Mouse (Mus musculus) cortical plate, adult 2 months (tissue): Measurements from ENCODE around the gene Tm4sf20.

Experiments
- CTCF ChIP-seq: fragments of 200-500 bp; IDR thresholded peaks from 2 replicates; pipeline ENCODE4 v1.5.1; 2011; ENCODE audit warnings: mild to moderate bottlenecking, control low read depth, low read length; ENCODE audit not compliant: insufficient read depth; ENCODE audit errors: extremely low read depth
- POLR2A ChIP-seq: fragments of 200-500 bp; IDR thresholded peaks from 2 replicates; pipeline ENCODE4 v1.6.1; 2011; ENCODE audit warnings: mild to moderate bottlenecking, low read length, control low read depth; ENCODE audit not compliant: insufficient read depth; ENCODE audit errors: extremely low read depth

DNA sequence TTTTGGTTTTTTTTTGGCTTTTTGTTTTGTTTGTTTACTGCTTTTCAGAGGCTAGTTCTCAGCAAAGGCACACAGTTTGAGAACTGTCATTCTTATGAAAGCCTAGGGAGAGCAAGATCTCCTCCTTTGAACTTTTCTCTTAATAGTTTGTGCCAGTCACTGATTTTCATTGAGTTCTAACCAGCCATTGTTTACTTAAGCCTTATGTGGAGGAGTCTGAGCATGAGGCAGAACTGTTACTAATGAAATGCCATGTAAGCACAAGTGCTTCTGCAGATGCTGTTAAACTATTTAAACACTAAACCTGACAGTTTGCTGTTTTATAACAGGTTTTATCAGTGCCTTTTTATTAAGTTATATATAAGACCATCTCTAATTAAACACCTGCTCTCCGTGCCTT is 30.2 kb downstream of the Tm4sf20 start:
- TF ChIP-seq CTCF (no peak), POLR2A (no peak)
